Mouse (Mus musculus) spleen, embryonic (tissue): ENCODE results near the gene Fndc3b.

Experiments used
- CTCF ChIA-PET: fragments of 350-600 bp; sonication (Branson Sonifier 250); formaldehyde crosslinking; loops from one replicate; lab custom pipeline; 2022; lab: Charles Lee

Gene Fndc3b

DNA sequence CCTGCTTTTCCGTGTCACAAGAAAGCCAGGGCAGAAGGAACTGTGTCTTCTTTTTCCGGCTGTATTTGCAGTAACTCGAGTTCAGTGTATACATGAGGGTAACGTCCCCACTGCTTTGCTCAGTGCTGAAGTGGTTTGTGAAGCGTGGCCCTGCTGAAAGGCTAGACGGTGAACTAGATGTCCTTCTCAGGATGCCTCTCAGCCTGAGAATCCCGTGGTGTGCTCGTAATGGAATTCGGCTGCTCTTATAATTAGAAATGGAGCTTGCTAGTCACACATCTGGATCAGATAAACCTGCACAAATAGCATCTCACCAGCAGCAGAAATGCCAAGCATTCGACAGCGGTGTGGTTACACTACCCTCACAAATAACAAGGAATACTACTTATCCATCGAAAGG, 40.7 kb downstream of the Fndc3b start:
- CTCF ChIA-PET, result no interaction called here

DNA sequence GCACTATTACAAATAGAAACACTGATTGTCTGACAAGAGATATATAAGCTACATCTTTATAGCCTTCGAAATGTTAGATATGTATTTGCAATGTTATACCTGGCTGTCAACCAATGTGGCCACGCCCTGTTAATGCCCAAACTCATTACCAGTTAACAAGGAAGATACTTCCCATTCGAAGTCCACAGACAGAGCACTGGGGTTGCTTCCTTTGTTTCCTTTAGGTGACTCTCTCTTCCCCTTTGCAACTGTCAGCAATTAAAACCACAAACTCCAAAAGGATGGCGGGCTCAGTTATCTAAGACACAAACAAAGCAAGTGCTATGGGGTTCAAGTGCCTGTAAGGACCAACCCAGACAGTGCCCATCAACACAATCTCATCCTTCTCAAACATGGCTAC, 43.8 kb downstream of the Fndc3b start:
- CTCF ChIA-PET, result no interaction called here

GRCm38 (mm10) chr3:27665338-27665737, 45.8 kb downstream of the Fndc3b start:
- CTCF ChIA-PET, result no interaction called here

DNA sequence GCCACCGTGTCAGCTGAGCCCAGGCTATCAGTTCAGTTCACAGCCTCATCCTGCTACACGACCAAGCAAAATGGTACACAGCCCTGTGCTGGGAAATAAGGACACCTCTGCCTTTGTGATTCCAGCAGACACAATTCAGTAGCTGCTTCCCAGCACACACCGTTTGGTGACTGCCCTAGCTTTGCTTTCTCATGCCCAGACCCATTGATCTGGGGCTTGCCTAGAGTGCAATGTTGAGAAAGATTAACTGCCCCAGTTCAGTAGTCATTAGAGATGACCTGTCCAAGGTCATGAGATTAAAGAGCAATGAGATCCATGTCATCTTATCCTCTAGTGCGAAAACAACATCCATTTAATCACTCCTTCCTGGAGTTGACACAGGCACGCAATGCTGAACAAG, 47.9 kb downstream of the Fndc3b start:
- CTCF ChIA-PET, result no interaction called here

- CTCF ChIA-PET, result interaction anchor here (0.6 kb wide), 1 partner anchor 13 kb away, joined by 5 read pairs; no protein-coding TSS in a partner anchor
Observed at GRCm38 (mm10) chr3:27658198-27658763, 52.8 kb downstream of the Fndc3b start.

DNA sequence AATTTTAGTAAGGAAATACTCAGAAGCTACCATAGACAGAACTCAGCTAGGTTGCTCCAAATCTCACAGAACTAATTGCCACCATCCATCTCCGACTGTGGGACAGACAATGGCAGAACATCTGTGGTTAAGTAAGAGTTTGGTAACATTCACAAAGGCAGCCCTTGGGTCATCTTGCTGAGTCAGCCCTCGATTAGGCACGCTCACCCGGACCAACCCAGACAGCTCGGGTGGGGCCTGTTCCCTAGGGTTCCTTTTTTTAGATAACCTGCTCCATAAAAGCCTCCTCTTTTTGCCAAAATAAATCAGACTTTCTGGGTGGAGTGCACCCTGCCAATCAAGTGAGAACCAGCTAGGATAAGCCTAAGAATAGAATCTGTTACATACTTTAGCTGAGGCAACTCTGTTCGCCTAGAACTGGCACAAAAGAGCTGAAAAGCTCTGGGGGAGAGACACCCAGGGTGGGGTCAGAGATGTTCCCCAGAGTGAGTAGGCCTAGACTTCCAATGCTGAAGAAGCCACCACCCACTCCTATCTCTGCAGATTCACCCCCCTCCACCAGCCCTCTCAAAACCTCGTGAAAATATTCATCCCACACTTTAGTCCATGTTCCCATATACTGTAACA, 54.2 kb downstream of the Fndc3b start:
- CTCF ChIA-PET, result no interaction called here

DNA sequence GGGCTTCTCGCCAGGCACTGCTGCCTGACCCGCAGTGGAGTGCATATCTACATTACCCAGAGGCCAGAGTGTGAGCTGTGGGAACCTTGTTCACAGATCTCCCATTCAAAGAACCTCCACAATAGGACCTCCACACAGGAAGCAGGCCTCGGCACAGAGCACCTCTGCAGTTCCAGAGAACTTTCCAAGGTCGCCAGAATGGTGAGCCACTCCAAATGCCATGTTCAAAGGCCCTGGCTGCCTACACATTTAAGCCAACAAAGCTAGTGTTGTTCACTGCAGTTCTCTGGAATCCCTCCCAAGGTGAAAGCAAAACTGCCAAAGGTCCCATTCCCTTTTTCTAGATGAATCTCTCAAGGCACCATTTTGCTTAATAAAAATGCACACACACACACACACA, 55.4 kb downstream of the Fndc3b start:
- CTCF ChIA-PET, result no interaction called here

DNA sequence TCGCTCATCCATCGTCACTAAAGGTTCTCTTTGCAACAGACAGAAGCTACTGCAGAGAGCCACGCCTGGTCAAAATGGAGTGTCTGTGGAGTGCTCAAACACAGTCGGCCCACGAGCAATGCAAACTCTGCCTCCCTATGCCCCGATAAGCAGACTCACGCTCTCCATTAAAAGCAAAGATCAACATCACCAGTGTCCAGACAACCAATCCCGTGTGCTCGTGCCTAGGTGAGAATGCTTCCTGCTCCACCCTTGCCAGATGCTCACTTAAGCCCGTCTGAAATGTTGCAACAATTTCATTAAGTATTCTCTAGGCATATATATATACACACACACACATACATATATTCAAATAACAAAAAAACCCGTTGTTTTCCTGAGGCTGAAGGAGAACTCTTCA, 56.1 kb downstream of the Fndc3b start:
- CTCF ChIA-PET, result no interaction called here

GRCm38 (mm10) chr3:27652451-27653011, 58.6 kb downstream of the Fndc3b start:
- CTCF ChIA-PET, result no interaction called here

- CTCF ChIA-PET, result no interaction called here
Observed at GRCm38 (mm10) chr3:27651731-27652130, 59.4 kb downstream of the Fndc3b start.

- CTCF ChIA-PET, result no interaction called here
Observed at GRCm38 (mm10) chr3:27650083-27650482, 61.0 kb downstream of the Fndc3b start.

- CTCF ChIA-PET, result no interaction called here
Observed at GRCm38 (mm10) chr3:27649316-27649715, 61.8 kb downstream of the Fndc3b start.

DNA sequence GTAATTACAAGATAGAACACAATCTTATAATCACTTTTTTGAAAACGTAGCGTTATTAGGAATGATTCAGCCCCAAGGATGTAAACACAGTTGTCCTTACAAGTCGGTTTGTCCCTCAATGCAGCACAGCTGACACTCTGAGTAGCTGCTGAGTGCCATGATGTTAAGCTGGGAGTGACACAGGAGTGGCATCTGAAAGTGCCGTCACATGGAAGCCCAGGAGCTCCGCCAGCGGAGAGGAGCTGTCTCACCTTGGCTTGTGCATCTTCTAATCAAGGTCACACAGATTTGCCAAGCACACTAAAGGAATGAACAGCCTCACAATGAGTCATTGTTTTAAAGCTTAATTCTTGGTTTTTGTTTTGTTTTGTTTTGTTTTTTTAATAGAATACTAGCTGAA, 68.7 kb downstream of the Fndc3b start:
- CTCF ChIA-PET, result no interaction called here

DNA sequence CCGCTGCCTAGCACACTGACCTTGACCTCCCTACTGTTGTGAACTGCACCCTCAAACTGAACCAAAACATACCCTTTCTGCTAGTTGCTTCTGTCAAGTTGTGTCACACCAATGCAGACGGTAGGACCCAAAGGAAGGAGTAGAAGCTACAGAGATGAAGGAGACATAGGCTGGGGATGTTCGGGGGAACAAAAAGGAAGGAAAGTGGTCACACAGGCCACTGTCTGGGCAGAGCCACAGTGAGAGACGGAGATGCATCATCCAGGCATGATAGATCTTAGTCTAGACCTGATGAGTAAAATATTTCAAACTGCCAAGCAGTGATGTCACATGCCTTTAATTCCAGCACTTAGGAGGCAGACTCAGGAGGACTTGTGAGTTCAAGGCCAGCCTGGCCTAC, 71.4 kb downstream of the Fndc3b start:
- CTCF ChIA-PET, result no interaction called here

GRCm38 (mm10) chr3:27637046-27637661, 74.0 kb downstream of the Fndc3b start:
- CTCF ChIA-PET, result no interaction called here

DNA sequence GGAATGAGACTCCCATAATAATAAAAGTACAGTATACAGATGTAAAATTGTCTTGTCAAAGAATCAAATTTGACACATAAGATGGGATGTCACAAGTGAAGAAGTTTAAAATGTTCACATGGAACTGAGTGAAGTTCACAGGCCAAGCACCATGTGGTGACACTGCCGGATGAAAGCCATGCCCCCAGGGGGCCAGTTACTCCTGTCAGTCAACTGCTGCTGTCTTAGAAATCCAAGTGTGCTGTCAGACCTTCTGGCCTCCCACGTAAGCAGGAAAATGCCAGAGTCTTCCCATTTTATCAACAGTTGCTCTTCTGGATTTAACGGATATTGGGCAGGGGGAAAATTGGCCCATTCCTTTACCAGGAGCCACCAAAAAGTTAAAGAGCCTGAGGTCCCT, 75.3 kb downstream of the Fndc3b start:
- CTCF ChIA-PET, result no interaction called here

DNA sequence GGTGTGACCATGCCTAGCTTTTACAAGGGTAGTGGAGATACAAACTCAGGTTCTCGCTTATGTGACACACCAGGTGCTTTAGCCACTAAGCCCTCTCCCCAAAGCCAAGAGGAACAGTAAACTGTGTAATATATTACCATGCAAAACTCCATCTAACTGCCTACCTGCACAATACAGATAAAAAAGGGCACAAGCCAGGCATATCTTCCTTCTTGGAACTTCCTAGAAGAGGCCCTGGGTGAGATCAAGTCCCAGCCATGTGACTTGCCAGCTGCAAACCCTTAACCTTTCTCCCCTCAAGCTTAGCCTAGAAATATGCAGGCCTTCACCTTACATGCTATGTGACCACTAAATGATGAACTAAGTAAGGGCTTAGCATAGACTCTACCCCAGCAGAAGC, 78.2 kb downstream of the Fndc3b start:
- CTCF ChIA-PET, result no interaction called here

DNA sequence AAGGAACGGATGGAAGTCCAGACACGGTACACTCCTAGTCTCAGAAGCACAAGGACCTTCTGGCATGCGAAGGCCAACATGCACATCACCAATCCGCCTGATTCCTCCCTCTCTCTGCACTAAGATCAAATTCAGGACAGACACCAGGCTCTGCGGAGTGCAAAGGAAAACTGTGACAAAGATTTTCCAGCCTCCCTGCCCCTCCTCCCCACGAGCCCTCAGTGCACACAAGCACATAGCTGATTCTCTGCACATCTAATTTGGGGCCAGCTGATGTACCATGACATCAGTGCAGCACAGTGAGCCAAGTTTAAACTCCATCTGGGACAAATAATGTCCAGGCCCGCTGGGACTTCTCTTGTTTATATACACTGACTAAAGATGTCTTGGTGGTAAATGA, 80.0 kb downstream of the Fndc3b start:
- CTCF ChIA-PET, result no interaction called here

DNA sequence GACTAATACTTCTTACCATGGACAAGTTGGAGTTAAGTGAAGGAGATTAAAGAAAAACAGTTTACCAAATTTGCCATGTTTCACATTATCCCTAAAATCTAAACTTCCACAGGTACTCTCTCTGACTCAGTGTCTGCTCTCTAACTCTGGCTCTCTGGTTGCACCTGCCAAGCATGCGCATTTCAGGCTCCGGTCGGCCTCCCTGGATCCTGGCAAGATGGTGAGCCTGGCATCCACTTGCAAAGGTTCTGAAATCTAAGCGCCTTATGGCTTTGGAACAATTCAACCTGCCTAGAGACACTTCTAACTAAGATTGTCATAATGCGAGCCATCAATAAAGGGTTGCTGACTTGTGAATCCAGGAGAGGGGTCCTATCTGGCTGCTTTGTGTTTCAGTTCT, 81.4 kb downstream of the Fndc3b start:
- CTCF ChIA-PET, result no interaction called here

DNA sequence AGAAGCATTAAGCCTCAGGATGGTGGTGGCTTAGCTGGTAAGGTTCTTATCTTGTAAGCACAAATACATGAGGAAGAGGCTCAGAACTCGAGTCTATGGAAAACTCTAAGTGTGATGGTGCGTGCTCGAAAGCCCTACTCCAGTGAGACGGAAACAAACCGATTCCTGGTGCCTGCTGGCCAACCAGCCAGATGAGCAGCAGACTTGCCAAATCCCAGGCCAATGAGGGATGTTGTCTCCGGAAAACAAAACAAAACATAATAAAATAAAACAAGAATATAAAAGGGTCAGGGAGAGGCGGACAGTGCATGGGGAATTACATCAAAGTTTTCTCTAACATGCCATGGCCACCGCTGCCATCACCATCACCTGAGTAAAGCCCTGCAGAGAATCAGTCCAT, 84.8 kb downstream of the Fndc3b start:
- CTCF ChIA-PET, result no interaction called here

- CTCF ChIA-PET, result no interaction called here
Observed at GRCm38 (mm10) chr3:27625592-27625985, 85.5 kb downstream of the Fndc3b start.

DNA sequence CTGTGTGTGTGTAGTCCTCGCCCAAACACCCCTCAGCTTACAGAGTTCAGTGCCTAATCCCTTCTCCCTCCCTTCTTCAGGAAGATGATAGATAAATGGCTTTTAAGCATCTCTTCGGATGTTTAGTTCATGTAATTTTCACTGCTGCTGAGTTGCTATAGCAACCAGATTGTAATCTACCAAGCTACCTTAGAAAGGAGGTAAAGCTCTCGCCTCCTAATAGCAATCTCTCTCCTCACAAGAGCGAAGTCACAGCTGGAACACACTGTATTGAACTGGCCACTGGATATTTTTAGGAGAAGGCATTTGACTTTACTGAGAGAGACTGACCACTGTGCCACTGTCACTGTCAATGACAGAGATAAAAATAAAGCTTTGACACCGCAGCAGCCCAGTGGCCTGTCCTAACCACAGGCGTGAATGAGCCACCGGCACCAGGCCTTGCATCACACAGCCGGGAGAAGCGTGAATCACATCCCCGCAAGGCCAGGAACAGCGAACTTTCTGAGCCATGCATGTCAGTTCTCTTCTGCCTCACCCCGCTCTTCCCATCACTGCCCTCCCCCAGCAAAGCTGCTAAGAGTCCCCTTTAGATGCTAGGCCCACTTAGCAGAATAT, 86.0 kb downstream of the Fndc3b start:
- CTCF ChIA-PET, result no interaction called here

GRCm38 (mm10) chr3:27622451-27622850, 88.7 kb downstream of the Fndc3b start:
- CTCF ChIA-PET, result no interaction called here
